Mouse (Mus musculus) ovary, postnatal 14 days (tissue): ENCODE measurements at regions not wholly inside any gene's neighbourhood (a gene's known extent, or its start where the extent isn't known, plus 50 kb on each side); places are given as distances from the start of the nearest gene placed in this dataset.
A peak's percentile ranks its signal among the peaks of the same experiment; 100 is the strongest.

Source experiments
- DNase-seq: peaks from one replicate; pipeline ENCODE4 v3.0.0; 2022; ENCODE audit warnings: low spot score

- no peak for DNase-seq
These were observed 509.7 kb downstream of the Synb start for GRCm38 (mm10) chr14:68784395-68784794.

- no peak for DNase-seq
These were observed 510.9 kb downstream of the Synb start for GRCm38 (mm10) chr14:68783216-68783615.

GRCm38 (mm10) chr14:68770411-68770810 lies 523.7 kb downstream of the Synb start:
- no peak for DNase-seq

GRCm38 (mm10) chr14:68762916-68763315 lies 531.2 kb downstream of the Synb start:
- DNase-seq = no peak

- DNase-seq = no peak
These were observed 549.4 kb downstream of the Synb start for GRCm38 (mm10) chr14:68744661-68745060.

- no peak for DNase-seq
These were observed 555.6 kb downstream of the Synb start for GRCm38 (mm10) chr14:68738474-68738873.

GRCm38 (mm10) chr14:68735756-68736155 lies 558.3 kb downstream of the Synb start:
- peak; percentile 68 for DNase-seq

- DNase-seq = no peak
These were observed 572.9 kb downstream of the Synb start for GRCm38 (mm10) chr14:68721156-68721555.

GRCm38 (mm10) chr14:68719429-68720160 lies 574.5 kb downstream of the Synb start:
- DNase-seq = no peak

- no peak for DNase-seq
These were observed 575.3 kb downstream of the Synb start for GRCm38 (mm10) chr14:68718846-68719245.
